Comparison of ENCODE assay signal across 8 mouse cellular contexts in genomic region chr8:70043996-70044395, GRCm38 (mm10). TPM values are rescaled to one million over a fixed set of nuclear protein-coding genes. Genes with fewer than 3 reads are reported as not detected.
DNase-seq lines count a peak whose midpoint lies in the region; ATAC-seq and TF ChIP-seq lines count a peak whose summit lies in the region.

No protein-coding gene starts in this region.

- H3K27me3 ChIP-seq in heart, embryonic 11.5 days (ENCODE audit: control insufficient read depth, insufficient read depth, low read length), result no peaks in the 10 kb centered on the region
- no peaks in the 10 kb centered on the region for H3K27me3 ChIP-seq in forebrain, postnatal 0 days (ENCODE audit: insufficient read depth, low read length)
- H3K27me3 ChIP-seq in liver, embryonic 15.5 days, result no peaks in the 10 kb centered on the region

- H3K9ac ChIP-seq in heart, embryonic 11.5 days (ENCODE audit: low read depth, low read length), result no peak overlapping the region
- peak overlapping the region; percentile 95; the same call in 1 of the 2 replicates for H3K9ac ChIP-seq in ES-E14 (ENCODE audit: insufficient read depth, low read depth, low read length, poor library complexity, severe bottlenecking)
- H3K9ac ChIP-seq in forebrain, postnatal 0 days, result peak overlapping the region; percentile 99; the same call in 1 of the 2 replicates
- H3K9ac ChIP-seq in liver, embryonic 15.5 days, result peak overlapping the region; percentile 97; the same call in 1 of the 2 replicates

- DNase-seq in heart, postnatal 36 days, result no peak
- DNase-seq in ES-E14 (ENCODE audit: low read depth, low spot score), result no peak
- DNase-seq in forebrain, postnatal 0 days, result no peak
- DNase-seq in ovary, adult 18-20 months (ENCODE audit: low spot score), result no peak
- no peak for DNase-seq in thymus, postnatal 4 days

- intact Hi-C loops in heart, postnatal 36 days (cut with DNase I), result no loop called here

- no peak overlapping the region for H3K27ac ChIP-seq in heart, embryonic 11.5 days (ENCODE audit: low read depth, low read length)
- H3K27ac ChIP-seq in ES-E14 (ENCODE audit: insufficient read depth, low read depth, low read length, poor library complexity, severe bottlenecking), result no peak overlapping the region
- no peak overlapping the region for H3K27ac ChIP-seq in forebrain, postnatal 0 days (ENCODE audit: low read depth, low read length)
- H3K27ac ChIP-seq in liver, embryonic 15.5 days (replicated peaks), result no peak overlapping the region

- in situ Hi-C loops in ES-E14 (cut with MboI; ENCODE audit: low sequenced_read_pairs in 2 of 2, unreplicated experiment in 2 of 2), result no loop called here

- H3K36me3 ChIP-seq in heart, embryonic 11.5 days (ENCODE audit: control insufficient read depth, insufficient read depth, low read length), result no peaks in the 10 kb centered on the region; the same call in 1 of the 2 replicates
- H3K36me3 ChIP-seq in ES-E14 (ENCODE audit: control insufficient read depth, insufficient read depth, low read length, poor library complexity, severe bottlenecking), result 0 out of 2 replicates have a peak, but pooled peaks cover 2% of the 10 kb centered on the region
- H3K36me3 ChIP-seq in forebrain, postnatal 0 days (ENCODE audit: insufficient read depth), result peaks cover 14% of the 10 kb centered on the region
- H3K36me3 ChIP-seq in liver, embryonic 15.5 days (replicated peaks), result peaks cover 16% of the 10 kb centered on the region; the same call in 1 of the 2 replicates

- peak overlapping the region; percentile 97; the same call in 1 of the 2 replicates for H3K4me2 ChIP-seq in heart, embryonic 11.5 days
- peak overlapping the region; percentile 84 for H3K4me2 ChIP-seq in forebrain, postnatal 0 days (ENCODE audit: low read depth)
- peak overlapping the region; percentile 94 for H3K4me2 ChIP-seq in liver, embryonic 15.5 days

- ATAC-seq in heart, embryonic 11.5 days (replicated peaks; ENCODE audit: insufficient number of reproducible peaks, low FRiP score, low TSS enrichment), result no peak
- no peak for ATAC-seq in forebrain, postnatal 0 days
- ATAC-seq in liver, embryonic 15.5 days (ENCODE audit: insufficient read depth), result no peak
- no peak for ATAC-seq in activated CD4-positive, CD25-positive, alpha-beta regulatory T cell, adult 4 months

- WGBS in heart, embryonic 11.5 days (ENCODE audit: insufficient replicate concordance), result 83% methylated on average over 5 of the region's 5 CpGs
- WGBS in forebrain, postnatal 0 days, result 90% methylated on average over 5 of the region's 5 CpGs
- WGBS in liver, embryonic 15.5 days (ENCODE audit: insufficient replicate concordance), result 71% methylated on average over 5 of the region's 5 CpGs

- no peak for TF ChIP-seq CTCF in forebrain, postnatal 0 days (IDR thresholded peaks at IDR 0.05; ENCODE audit: low read depth)

- H3K9me3 ChIP-seq in heart, embryonic 11.5 days (replicated peaks; ENCODE audit: control insufficient read depth, low read length), result no peaks in the 10 kb centered on the region
- H3K9me3 ChIP-seq in ES-E14 (ENCODE audit: control insufficient read depth, insufficient read depth, low read depth, low read length), result no peaks in the 10 kb centered on the region
- H3K9me3 ChIP-seq in forebrain, postnatal 0 days (ENCODE audit: low read length), result no peaks in the 10 kb centered on the region
- no peaks in the 10 kb centered on the region for H3K9me3 ChIP-seq in liver, embryonic 15.5 days (replicated peaks)

- no peak overlapping the region; the same call in 1 of the 2 replicates for H3K4me3 ChIP-seq in heart, embryonic 11.5 days (ENCODE audit: low read depth, low read length)
- peak overlapping the region in 1 of 2 experiments; percentile 87; a peak in 1 of 4 replicates for H3K4me3 ChIP-seq in ES-E14 (ENCODE audit: insufficient read depth in 1 of 2, low read depth in 1 of 2, low read length in 2 of 2, poor library complexity in 1 of 2, severe bottlenecking in 1 of 2)
- H3K4me3 ChIP-seq in forebrain, postnatal 0 days (ENCODE audit: low read depth, low read length), result peak overlapping the region; percentile 85; the same call in 1 of the 2 replicates
- H3K4me3 ChIP-seq in liver, embryonic 15.5 days (replicated peaks), result peak overlapping the region; percentile 99

- H3K4me1 ChIP-seq in heart, embryonic 11.5 days (ENCODE audit: control insufficient read depth, insufficient read depth, low read length), result peaks cover 16% of the 10 kb centered on the region
- H3K4me1 ChIP-seq in ES-E14 (ENCODE audit: control insufficient read depth in 2 of 2, insufficient read depth in 2 of 2, low read length in 2 of 2, poor library complexity in 1 of 2), result peaks cover 0 to 6% of the 10 kb centered on the region in 2 experiments; a peak in 2 of 4 replicates
- peaks cover 27% of the 10 kb centered on the region for H3K4me1 ChIP-seq in forebrain, postnatal 0 days (ENCODE audit: insufficient read depth)
- H3K4me1 ChIP-seq in liver, embryonic 15.5 days (replicated peaks), result peaks cover 46% of the 10 kb centered on the region

TF ChIP-seq in ES-E14, 5 proteins besides CTCF, POLR2A, EP300 and RAD21:
- TF ChIP-seq MAFK (IDR thresholded peaks at IDR 0.05; ENCODE audit: insufficient read depth, low read depth, low read length) (no peak), ZC3H11A (IDR thresholded peaks at IDR 0.05; ENCODE audit: borderline replicate concordance, low read depth, low read length) (no peak), HCFC1 (IDR thresholded peaks at IDR 0.05; ENCODE audit: borderline replicate concordance, insufficient read depth, low read length) (no peak), CHD2 (IDR thresholded peaks at IDR 0.05; ENCODE audit: low read depth, low read length) (no peak), ZNF384 (IDR thresholded peaks at IDR 0.05; ENCODE audit: low read depth, low read length) (no peak)

RNA-seq across cellular contexts. Expression of gene Sugp1, which starts 1.4 kb away (rescaled TPM):
- 25.1 and 26.1 TPM in 2 replicates for polyA plus RNA-seq in heart, embryonic 11.5 days (2014; fragmentation: Nextera tagmentation; extraction: Ambion mirVana)
- 10 to 100 TPM; 18.7 to 22.0 TPM for total RNA-seq in heart, postnatal 36 days (2021)
- total RNA-seq in ES-E14 (2012; rRNA removed), result 38.5 and 38.8 TPM in 2 replicates
- 19.9 and 20.9 TPM in 2 replicates for total RNA-seq in forebrain, postnatal 0 days (2014; rRNA removed)
- polyA plus RNA-seq in forebrain, postnatal 0 days (2015; fragmentation: Nextera tagmentation; extraction: Ambion mirVana), result 41.8 and 46.1 TPM in 2 replicates
- 15.3 and 16.2 TPM in 2 replicates for polyA plus RNA-seq in liver, embryonic 15.5 days (2015; fragmentation: Nextera tagmentation; extraction: Ambion mirVana)
- 10 to 100 TPM; 45.0 to 46.4 TPM for polyA plus RNA-seq in activated CD4-positive, CD25-positive, alpha-beta regulatory T cell, adult 4 months (2017; shearing (Covaris generic))

RNA-seq across cellular contexts. Expression of gene Mau2, which starts 1.5 kb away (rescaled TPM):
- polyA plus RNA-seq in heart, embryonic 11.5 days (2014; fragmentation: Nextera tagmentation; extraction: Ambion mirVana), result 35.5 and 38.1 TPM in 2 replicates
- total RNA-seq in heart, postnatal 36 days (2021), result 10 to 100 TPM; 35.3 to 38.6 TPM
- 82.4 and 124 TPM in 2 replicates for total RNA-seq in ES-E14 (2012; rRNA removed)
- total RNA-seq in forebrain, postnatal 0 days (2014; rRNA removed), result 137 and 142 TPM in 2 replicates
- 46.6 and 56.2 TPM in 2 replicates for polyA plus RNA-seq in forebrain, postnatal 0 days (2015; fragmentation: Nextera tagmentation; extraction: Ambion mirVana)
- polyA plus RNA-seq in liver, embryonic 15.5 days (2015; fragmentation: Nextera tagmentation; extraction: Ambion mirVana), result 23.0 and 25.6 TPM in 2 replicates
- 10 to 100 TPM; 36.4 to 50.1 TPM for polyA plus RNA-seq in activated CD4-positive, CD25-positive, alpha-beta regulatory T cell, adult 4 months (2017; shearing (Covaris generic))

RNA-seq across cellular contexts. Expression of gene Tm6sf2, which starts 28.7 kb away (rescaled TPM):
- polyA plus RNA-seq in heart, embryonic 11.5 days (2014; fragmentation: Nextera tagmentation; extraction: Ambion mirVana), result 1.6 and 2.1 TPM in 2 replicates
- total RNA-seq in heart, postnatal 36 days (2021), result 1 to 10 TPM in 1 of 2 experiments, under 1 TPM in 1; 0.97 to 1.1 TPM
- 2.0 and 2.5 TPM in 2 replicates for total RNA-seq in ES-E14 (2012; rRNA removed)
- total RNA-seq in forebrain, postnatal 0 days (2014; rRNA removed), result 0.92 and 3.0 TPM in 2 replicates
- 0.18 and 0.56 TPM in 2 replicates for polyA plus RNA-seq in forebrain, postnatal 0 days (2015; fragmentation: Nextera tagmentation; extraction: Ambion mirVana)
- 1.6 and 2.3 TPM in 2 replicates for polyA plus RNA-seq in liver, embryonic 15.5 days (2015; fragmentation: Nextera tagmentation; extraction: Ambion mirVana)
- under 1 TPM; 0.34 to 0.69 TPM for polyA plus RNA-seq in activated CD4-positive, CD25-positive, alpha-beta regulatory T cell, adult 4 months (2017; shearing (Covaris generic))

RNA-seq across cellular contexts. Expression of gene Hapln4, which starts 39.3 kb away (rescaled TPM):
- polyA plus RNA-seq in heart, embryonic 11.5 days (2014; fragmentation: Nextera tagmentation; extraction: Ambion mirVana), result 0.18 and 0.31 TPM in 2 replicates
- total RNA-seq in heart, postnatal 36 days (2021), result not detected
- total RNA-seq in ES-E14 (2012; rRNA removed), result 2.2 and 4.8 TPM in 2 replicates
- total RNA-seq in forebrain, postnatal 0 days (2014; rRNA removed), result 0.31 and 0.48 TPM in 2 replicates
- polyA plus RNA-seq in forebrain, postnatal 0 days (2015; fragmentation: Nextera tagmentation; extraction: Ambion mirVana), result 0.53 and 0.71 TPM in 2 replicates
- polyA plus RNA-seq in liver, embryonic 15.5 days (2015; fragmentation: Nextera tagmentation; extraction: Ambion mirVana), result 0.05 and 0.06 TPM in 2 replicates
- polyA plus RNA-seq in activated CD4-positive, CD25-positive, alpha-beta regulatory T cell, adult 4 months (2017; shearing (Covaris generic)), result not detected

RNA-seq across cellular contexts. Expression of gene Gatad2a, which starts 47.8 kb away (rescaled TPM):
- 52.9 and 59.0 TPM in 2 replicates for polyA plus RNA-seq in heart, embryonic 11.5 days (2014; fragmentation: Nextera tagmentation; extraction: Ambion mirVana)
- 10 to 100 TPM; 31.6 to 36.5 TPM for total RNA-seq in heart, postnatal 36 days (2021)
- total RNA-seq in ES-E14 (2012; rRNA removed), result 139 and 148 TPM in 2 replicates
- 22.9 and 27.8 TPM in 2 replicates for total RNA-seq in forebrain, postnatal 0 days (2014; rRNA removed)
- polyA plus RNA-seq in forebrain, postnatal 0 days (2015; fragmentation: Nextera tagmentation; extraction: Ambion mirVana), result 21.7 and 24.9 TPM in 2 replicates
- polyA plus RNA-seq in liver, embryonic 15.5 days (2015; fragmentation: Nextera tagmentation; extraction: Ambion mirVana), result 28.0 and 32.2 TPM in 2 replicates
- polyA plus RNA-seq in activated CD4-positive, CD25-positive, alpha-beta regulatory T cell, adult 4 months (2017; shearing (Covaris generic)), result 10 to 100 TPM; 22.9 to 25.8 TPM
